Mouse (Mus musculus): ENCODE data around the gene Dnajb4. TPM values are rescaled to one million over a fixed set of nuclear protein-coding genes. Genes with fewer than 3 reads are reported as not detected.
"Not testable (repeated sequence)": the region's sequence is repeated elsewhere in the genome, so short reads cannot be mapped to it uniquely, and the experiment has no call there.

Dnajb4 gene
- total RNA-seq, 2 experiments from 2014 or later = 75.4 to 78.2 TPM

DNA sequence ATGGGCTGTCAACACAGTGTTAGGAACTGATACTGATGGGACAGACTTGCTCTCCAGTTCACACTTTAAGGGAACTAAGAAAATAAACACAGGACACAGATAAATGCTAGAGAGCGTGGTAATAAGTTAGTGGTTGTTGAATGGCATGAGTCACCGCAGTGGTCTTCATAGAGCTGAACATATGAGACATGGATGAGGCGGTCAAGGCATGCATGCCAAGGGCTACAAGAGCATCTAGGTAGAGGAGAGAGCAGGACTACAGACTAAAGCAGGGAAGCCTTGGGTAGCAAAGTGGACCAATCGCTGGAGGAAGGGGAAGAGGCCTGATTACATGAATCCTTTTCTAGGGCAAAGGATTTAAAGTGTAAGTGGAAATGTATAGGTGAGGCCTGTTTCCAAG, 2.9 kb downstream of the Dnajb4 start:
- intact Hi-C loops (cut with DNase I) = no loop called here
- Histone ChIP-seq H3K4me3 (no peak overlapping the region), H3K27ac (no peak overlapping the region)
- DNase-seq (ENCODE audit: extremely low spot score in 1 of 2, low spot score in 2 of 2) = no peak
- TF ChIP-seq CTCF (IDR thresholded peaks at IDR 0.05) = no peak

DNA sequence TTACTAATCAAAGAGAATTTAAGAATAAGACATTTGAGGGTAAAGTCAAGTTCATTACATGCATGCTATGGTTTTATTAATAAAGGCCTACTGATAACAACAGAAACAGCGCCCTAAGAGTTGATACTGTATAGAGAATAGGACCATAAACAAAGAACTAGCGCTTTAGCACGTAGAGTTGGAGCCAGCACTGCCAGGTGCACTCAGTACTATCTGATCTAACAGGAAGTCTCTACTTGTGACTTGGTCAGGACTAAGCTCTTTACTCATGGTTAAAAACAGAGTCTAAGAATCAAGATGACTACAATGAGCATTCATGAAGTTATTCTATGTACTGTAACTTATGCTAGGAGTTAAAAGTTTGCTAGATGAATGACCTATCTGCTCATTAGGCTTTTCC, 5.5 kb downstream of the Dnajb4 start:
- no peak for DNase-seq (ENCODE audit: extremely low spot score in 1 of 2, low spot score in 2 of 2)
- TF ChIP-seq CTCF (IDR thresholded peaks at IDR 0.05) = no peak
- Histone ChIP-seq H3K27ac (no peak overlapping the region), H3K4me3 (no peak overlapping the region)
- intact Hi-C loops (cut with DNase I) = no loop called here

- Histone ChIP-seq H3K4me3 (no peak overlapping the region), H3K27ac (no peak overlapping the region)
- DNase-seq (ENCODE audit: extremely low spot score in 1 of 2, low spot score in 2 of 2) = no peak
- no peak for TF ChIP-seq CTCF (IDR thresholded peaks at IDR 0.05)
- intact Hi-C loops (cut with DNase I) = no loop called here
Measured at GRCm38 (mm10) chr3:152203996-152204395, 6.1 kb downstream of the Dnajb4 start.

GRCm38 (mm10) chr3:152203411-152203810, 6.7 kb downstream of the Dnajb4 start:
- DNase-seq (ENCODE audit: extremely low spot score in 1 of 2, low spot score in 2 of 2) = no peak
- Histone ChIP-seq H3K27ac (no peak overlapping the region), H3K4me3 (no peak overlapping the region)
- no peak for TF ChIP-seq CTCF (IDR thresholded peaks at IDR 0.05)
- intact Hi-C loops (cut with DNase I) = no loop called here

GRCm38 (mm10) chr3:152202942-152203341, 7.2 kb downstream of the Dnajb4 start:
- no peak for DNase-seq (ENCODE audit: extremely low spot score in 1 of 2, low spot score in 2 of 2)
- no peak overlapping the region for H3K27ac ChIP-seq
- intact Hi-C loops (cut with DNase I) = no loop called here
- no peak for TF ChIP-seq CTCF (IDR thresholded peaks at IDR 0.05)
- no peak overlapping the region for H3K4me3 ChIP-seq

DNA sequence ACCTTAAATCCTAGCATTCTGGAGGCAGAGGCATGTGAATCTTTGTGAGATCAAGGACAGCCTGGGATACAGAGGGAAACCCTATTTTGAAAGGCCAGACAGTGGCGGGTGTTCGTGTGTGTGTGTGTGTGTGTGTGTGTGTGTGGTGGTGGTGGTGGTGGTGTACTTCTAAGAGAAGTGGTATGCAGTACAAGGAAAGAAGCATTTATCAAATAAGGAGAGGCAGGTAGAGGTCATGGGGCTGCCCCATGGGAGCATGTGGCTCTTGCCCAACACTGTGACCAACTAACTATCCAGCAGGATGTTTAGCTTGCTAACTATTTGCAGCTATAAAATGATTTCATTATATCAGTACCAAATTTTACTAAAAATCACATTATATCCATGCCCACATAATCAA, 8.5 kb downstream of the Dnajb4 start:
- intact Hi-C loops (cut with DNase I) = no loop called here
- DNase-seq (ENCODE audit: extremely low spot score in 1 of 2, low spot score in 2 of 2) = no peak
- no peak overlapping the region for H3K4me3 ChIP-seq
- H3K27ac ChIP-seq = no peak overlapping the region
- no peak for TF ChIP-seq CTCF (IDR thresholded peaks at IDR 0.05)

GRCm38 (mm10) chr3:152201181-152201580, 8.9 kb downstream of the Dnajb4 start:
- Histone ChIP-seq H3K4me3 (no peak overlapping the region), H3K27ac (no peak overlapping the region)
- no peak for TF ChIP-seq CTCF (IDR thresholded peaks at IDR 0.05)
- intact Hi-C loops (cut with DNase I) = no loop called here
- no peak for DNase-seq (ENCODE audit: extremely low spot score in 1 of 2, low spot score in 2 of 2)

DNA sequence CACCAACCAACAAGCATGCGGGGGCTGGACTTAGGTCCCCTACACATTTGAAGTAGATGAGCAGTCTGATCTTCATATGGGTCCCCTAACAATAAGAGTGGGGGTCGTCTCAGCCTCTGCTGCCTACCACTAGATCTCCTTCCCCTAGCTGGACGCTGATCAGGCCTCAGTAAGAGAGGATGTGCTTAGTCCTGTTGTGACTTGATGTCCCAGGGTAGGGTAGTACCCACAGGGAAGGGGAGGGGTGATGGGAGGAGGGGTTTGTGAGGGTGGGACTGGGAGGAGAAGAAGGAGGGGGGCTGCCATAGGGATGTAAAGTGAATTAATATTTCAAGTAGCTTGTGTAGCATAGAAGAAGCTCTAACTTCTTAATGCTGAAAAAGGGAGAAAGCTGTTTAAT, 11.0 kb downstream of the Dnajb4 start:
- no peak overlapping the region for H3K27ac ChIP-seq
- no peak for DNase-seq (ENCODE audit: extremely low spot score in 1 of 2, low spot score in 2 of 2)
- intact Hi-C loops (cut with DNase I) = no loop called here
- no peak for TF ChIP-seq CTCF (IDR thresholded peaks at IDR 0.05)
- H3K4me3 ChIP-seq = no peak overlapping the region

DNA sequence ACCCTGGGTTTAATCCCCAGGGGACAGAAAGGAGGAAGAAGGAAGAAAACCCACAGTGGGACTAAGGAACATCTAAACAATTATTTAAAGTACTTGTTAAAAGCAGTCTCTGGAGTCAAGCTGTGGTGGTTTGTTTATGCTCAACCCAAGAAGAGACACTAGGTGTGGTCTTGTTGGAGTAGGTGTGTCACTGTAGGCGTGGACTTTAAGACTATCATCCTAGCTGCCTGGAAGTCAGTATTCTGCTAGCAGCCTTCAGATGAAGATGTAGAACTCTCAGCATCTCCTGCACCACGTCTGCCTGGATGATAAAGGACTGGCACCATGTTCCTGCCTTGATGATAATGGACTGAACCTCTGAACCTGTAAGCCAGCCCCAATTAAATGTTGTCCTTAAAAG, 12.9 kb downstream of the Dnajb4 start:
- H3K4me3 ChIP-seq; intact Hi-C loops (cut with DNase I); DNase-seq (ENCODE audit: extremely low spot score in 1 of 2, low spot score in 2 of 2): not testable (repeated sequence)

GRCm38 (mm10) chr3:152193635-152194097, 16.4 kb downstream of the Dnajb4 start:
- DNase-seq (ENCODE audit: extremely low spot score in 1 of 2, low spot score in 2 of 2) = peak; percentile 83 to 86
- H3K27ac ChIP-seq = peak overlapping the region; percentile 89
- intact Hi-C loops (cut with DNase I) = loop anchor here (1.0 to 5.0 kb wide), 3 partner anchors 17 to 87 kb away; partner anchors contain the start of genes Dnajb4 and Fubp1
- peak; percentile 6; the same call in 1 of the 2 replicates for TF ChIP-seq CTCF (IDR thresholded peaks at IDR 0.05)
- H3K4me3 ChIP-seq = peak overlapping the region; percentile 79

More for the DNA sequence above, 12.9 kb downstream of the Dnajb4 start:
- H3K27ac ChIP-seq = not testable (repeated sequence)

GRCm38 (mm10) chr3:152193177-152193576, 16.9 kb downstream of the Dnajb4 start:
- peak overlapping the region; percentile 79 for H3K4me3 ChIP-seq
- peak overlapping the region; percentile 89 for H3K27ac ChIP-seq
- DNase-seq (ENCODE audit: extremely low spot score in 1 of 2, low spot score in 2 of 2) = no peak
- TF ChIP-seq CTCF (IDR thresholded peaks at IDR 0.05) = no peak
- intact Hi-C loops (cut with DNase I) = loop anchor here (1.0 to 5.0 kb wide), 3 partner anchors 17 to 86 kb away; partner anchors contain the start of genes Dnajb4 and Fubp1

GRCm38 (mm10) chr3:152192238-152192931, 17.7 kb downstream of the Dnajb4 start:
- H3K4me3 ChIP-seq = peak overlapping the region; percentile 79
- peak overlapping the region; percentile 89 for H3K27ac ChIP-seq
- no peak for DNase-seq (ENCODE audit: extremely low spot score in 1 of 2, low spot score in 2 of 2)
- no peak for TF ChIP-seq CTCF (IDR thresholded peaks at IDR 0.05)
- intact Hi-C loops (cut with DNase I) = loop anchor here (2.0 to 5.0 kb wide), 2 partner anchors 45 to 86 kb away; no protein-coding TSS in a partner anchor
